Mouse (Mus musculus) adrenal gland, adult 18-20 months (tissue): ENCODE data around the gene Zcchc3. TPM values are rescaled to one million over a fixed set of nuclear protein-coding genes. Genes with fewer than 3 reads are reported as not detected.
A peak's percentile ranks its signal among the peaks of the same experiment; 100 is the strongest.
"Not testable (repeated sequence)": the region's sequence is repeated elsewhere in the genome, so short reads cannot be mapped to it uniquely, and the experiment has no call there.

ENCODE experiments used
- DNase-seq, 2 experiments: peaks; one replicate each; pipeline ENCODE4 v3.0.0; 2021 to 2022; ENCODE audit warnings: low spot score in 2 of 2
- long read RNA-seq, 2 experiments: library from polyadenylated mRNA; stranded (forward); transcript quantifications; one replicate each; pipeline ENCODE4 v2.0.0; 2021
- total RNA-seq, 2 experiments: library from RNA; stranded (reverse); gene quantifications; 1 replicate in 1 of 2; 2 replicates in 1 of 2; pipeline ENCODE4 v1.2.3; 2021

The Zcchc3 gene
- 1 to 10 TPM; 6.8 to 7.8 TPM for total RNA-seq
- long read RNA-seq, experiment 1, transcript Zcchc3-201 (1 exons, 3,073 nt): major isoform, 16 of 16 reads
- long read RNA-seq, experiment 1, partial matches to known transcripts: 0 of 16 reads
- long read RNA-seq, experiment 1, other reads (novel, unspliced or antisense): 0 of 16 reads
- long read RNA-seq, experiment 2, transcript Zcchc3-201 (1 exons, 3,073 nt): major isoform, 11 of 11 reads
- long read RNA-seq, experiment 2, partial matches to known transcripts: 0 of 11 reads
- long read RNA-seq, experiment 2, other reads (novel, unspliced or antisense): 0 of 11 reads

DNA sequence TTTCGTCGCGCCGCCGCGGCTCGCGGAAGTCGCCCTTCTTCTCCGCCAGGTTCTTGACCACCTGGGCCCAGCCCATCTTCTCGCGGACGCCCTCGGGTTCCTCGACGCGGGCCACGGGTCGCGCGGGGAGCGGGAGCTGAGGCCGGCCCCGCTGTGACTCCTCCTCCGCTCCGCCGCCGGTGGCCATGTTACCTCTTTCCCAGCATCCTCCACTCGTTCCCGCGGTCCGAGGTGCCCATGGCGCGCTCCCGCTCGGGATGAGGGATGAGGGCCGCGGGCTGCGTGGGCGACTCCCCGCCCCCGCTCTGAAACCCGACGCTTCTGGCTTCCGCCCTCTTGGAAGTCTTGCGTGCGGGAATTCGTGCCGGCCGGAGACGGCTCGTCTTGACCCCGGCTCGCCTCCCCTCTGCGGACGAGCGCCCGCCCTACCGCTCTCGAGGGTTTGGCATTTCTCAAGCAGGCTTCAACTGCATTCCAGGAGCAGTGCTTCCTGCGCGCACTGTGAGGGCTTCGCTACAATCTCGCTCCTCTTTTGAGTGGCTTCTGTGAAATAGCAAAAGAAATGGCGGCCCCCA is at the start of gene Zcchc3:
Gene Zcchc3, minus strand, starts transcription at position 437 of the 575 bp plus-strand sequence.
- peak; percentile 79 to 86 for DNase-seq

DNA sequence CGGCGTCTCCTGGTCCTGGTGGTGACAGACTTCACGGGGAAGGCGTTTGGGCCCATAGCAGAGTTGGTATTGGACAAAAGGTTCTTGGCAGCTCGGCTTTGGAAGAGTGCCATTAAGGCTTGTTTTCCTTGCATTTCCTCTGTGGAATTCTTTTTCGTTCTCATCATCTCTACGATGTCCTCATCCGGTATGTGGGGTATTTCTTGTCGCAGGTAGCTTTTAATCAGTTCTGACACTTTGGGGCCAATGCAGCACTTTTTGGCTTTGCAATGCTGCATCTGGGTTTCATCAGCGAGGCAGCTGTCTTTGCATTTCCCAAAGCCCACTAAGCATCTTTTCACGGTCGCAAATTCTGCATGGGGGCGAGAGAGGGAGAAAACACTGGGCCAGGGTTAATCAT is 44.4 kb upstream of the Zcchc3 start:
- DNase-seq: no peak

DNA sequence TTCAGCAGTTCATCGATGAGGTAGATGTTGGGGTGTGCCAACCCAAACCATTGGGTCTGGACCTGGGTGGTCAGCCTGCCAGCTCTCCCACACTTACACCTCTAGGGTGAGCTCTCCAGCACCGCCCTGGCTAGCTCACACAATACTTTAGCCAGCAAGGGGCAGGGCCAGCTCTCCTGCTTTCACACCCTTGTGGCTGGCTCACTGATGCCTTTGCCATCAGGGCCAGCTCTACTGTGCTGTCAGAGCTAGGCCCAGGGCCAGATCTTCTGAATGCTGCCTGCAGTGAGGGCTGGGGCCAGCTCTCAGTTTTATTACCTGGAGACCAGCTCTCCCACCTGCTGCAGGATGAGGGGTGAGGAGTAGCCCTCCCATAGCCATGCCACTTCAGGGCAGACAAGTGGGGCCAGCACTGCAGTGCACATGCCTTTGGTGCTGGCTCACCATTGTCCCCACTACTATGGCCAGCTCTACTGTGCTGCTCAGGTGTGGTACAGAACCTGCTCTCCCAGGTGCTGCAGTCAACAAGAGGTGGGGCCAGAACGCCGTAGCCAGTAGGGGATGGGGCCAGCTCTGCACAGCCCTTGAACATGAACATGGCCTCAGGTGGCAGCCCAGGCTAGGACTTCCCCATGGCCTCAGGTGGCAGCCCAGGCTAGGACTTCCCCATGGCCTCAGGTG is 37.4 kb upstream of the Zcchc3 start:
- DNase-seq: no peak

DNA sequence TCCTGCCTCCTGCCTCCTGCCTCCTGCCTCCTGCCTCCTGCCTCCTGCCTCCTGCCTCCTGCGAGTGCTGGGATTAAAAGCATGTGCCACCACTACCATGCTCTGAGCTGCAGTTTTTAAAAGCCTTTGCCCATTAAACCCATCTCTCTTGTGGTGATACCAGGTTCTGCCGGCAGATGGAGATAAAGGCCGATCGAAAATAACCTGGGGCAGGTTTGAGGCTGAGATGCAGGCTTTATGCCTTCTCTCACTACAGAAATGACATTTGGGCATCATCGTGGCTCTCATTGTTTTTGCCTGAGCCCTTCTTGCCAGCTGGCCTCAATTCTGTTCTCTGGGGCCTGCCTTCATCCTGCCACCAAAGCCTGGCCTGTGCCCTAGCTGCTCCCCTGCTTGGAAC is 35.4 kb upstream of the Zcchc3 start:
- peak; percentile 53 to 63 for DNase-seq

DNA sequence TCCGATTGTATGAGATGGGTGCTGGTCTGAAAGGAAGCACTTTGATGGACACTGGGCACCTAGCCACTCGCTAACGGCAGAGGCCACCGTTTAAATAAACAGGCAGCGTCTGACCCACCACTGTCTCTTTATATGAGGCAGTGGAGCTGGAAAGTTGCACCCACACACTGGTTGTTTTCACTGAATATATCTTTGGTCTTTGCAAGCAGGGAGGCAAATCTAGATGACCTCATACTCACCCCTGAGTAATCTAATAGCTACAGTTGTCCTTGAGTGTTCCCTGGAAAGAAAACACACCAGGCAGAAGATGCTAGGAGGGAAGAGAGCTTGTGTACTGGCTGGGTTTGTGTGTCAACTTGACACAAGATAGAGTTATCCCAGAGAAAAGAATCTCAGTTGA is 32.6 kb upstream of the Zcchc3 start:
- DNase-seq: no peak

DNA sequence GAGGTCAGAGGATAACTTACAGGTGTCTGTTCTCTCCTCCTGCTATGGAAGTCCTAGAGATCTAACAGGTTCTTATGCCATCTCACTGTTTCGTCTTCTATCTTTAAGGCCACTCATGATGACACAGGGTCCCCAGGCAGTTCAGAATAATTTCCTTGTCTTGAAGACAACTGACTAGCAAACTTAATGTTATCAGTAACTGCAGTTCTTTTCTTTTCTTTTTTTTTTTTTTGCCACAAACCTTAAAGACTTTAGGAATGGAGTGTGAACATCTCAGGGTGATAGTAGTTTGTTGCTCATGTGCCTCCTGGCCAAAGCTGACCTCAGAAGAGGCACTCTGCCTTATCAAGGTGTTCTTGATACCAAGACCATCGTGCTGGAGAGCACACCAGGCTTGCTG is 31.8 kb upstream of the Zcchc3 start:
- no peak for DNase-seq

DNA sequence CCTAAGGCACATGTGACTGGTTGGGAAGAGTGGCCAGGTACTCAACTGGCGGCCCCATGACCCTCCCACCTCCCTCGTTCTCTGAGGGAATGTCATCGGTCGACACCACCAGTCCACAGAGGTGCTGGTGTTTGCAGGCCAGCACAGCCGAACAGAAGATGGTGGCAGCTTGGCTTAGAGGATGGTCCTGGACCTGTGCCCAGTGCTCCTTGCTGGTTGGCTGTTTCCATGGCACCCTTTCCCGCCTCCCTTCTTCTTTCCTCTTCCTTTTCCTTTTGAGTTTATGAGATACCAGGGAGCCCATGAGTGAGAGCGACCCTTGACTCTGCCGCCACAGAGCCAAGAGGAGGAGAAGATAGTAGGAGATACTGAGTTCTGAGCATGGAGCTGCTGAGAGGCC is 28.5 kb upstream of the Zcchc3 start:
- DNase-seq: no peak

DNA sequence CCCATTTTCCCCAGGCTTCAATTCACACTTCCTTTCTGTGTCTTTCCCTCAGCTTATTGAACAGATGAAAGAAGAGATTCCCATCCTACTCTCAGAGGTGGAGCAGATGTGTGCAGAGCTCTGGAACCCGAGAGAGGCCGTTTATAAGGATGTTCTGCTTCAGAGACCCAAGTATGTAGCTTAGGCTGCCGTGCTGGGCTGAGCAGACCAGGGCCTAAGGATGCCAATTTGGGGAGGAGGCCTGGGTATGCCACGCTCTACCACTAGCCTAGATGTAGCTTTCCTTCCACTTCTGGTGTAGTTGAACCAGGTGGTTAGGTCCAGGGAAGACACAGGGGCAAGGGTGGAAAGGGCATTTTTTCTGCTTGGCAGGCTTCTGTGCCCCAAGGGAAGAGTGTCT is 27.5 kb upstream of the Zcchc3 start:
- DNase-seq: no peak

DNA sequence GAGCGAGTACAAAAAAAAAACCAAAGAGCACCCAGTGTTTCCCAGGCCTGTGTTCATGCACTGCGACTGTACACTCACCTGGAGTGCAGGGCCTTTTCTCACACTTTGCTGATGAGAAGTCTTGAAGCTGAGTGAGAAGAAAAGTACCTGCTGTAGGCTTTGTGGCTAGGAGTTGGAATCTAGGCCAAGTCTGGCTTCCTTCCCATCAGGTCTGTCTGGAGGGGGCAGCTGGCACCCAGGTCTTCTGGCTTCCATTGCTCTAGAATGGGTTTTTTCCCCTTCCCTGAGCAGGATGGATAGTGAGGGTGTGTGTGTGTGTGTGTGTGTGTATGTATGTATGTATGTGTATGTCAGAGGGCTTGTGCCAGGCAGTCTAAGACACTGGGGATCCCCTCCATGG is 25.0 kb upstream of the Zcchc3 start:
- no peak for DNase-seq

DNA sequence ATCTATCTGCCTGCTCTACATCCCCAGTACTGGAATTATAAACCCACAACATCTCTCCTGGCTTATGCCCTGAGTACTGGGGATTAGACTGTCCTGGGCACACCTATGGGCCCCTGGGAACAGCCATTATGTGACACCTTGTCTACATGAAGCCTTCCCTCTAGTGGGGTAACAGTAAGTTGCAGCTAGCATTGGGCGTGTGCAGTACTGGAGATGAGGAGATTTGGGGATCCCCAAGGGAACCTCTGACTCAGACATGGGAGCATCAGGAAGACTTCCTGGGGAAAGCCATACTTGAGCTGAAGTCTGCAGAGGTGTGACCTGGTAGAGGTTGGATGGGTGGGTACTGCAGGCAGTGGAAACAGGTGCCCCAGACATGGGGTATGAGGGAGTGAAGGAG is 24.1 kb upstream of the Zcchc3 start:
- no peak for DNase-seq

DNA sequence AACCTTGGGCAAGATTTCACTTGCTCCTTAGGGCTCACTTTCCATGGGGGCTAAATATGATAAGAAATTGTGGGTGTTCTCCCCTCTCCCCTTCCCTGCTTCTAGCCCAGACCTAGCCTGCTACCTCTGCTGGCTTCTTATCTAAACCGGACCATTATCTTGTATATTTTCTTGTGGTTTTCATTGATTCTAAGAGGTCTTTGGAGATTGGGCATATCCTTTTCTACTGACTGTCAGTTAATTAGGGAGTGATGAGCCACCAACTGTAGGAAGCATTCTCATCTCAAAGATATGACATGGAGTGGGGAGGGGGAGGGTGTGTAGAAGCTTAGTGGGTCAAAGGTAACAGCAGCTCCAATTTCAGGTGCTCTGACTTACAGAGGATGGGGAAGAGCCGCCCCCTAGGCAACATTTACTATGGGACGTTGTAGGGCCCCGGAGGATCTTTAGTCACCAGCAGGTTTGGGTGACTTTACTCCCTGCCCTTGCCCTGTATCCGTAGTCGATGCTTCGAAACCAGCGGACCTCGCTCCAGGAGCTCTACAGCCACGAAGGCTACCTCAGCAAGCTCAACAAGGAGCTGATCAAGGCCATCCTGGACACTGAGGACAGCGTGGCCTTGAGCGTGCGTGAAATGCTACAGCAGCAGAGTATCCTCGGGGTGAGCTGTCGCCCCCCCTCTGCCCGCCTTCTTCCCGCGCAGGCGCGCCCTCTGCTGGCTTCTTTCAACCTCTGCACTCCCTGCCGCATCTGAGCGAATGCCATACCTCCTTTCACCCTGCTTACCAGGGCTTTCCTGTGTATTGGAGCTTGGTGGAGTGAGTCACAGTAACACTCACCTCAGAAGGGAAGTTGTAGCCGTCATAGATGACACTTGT is 22.4 kb upstream of the Zcchc3 start:
- peak; percentile 87 to 89 for DNase-seq

DNA sequence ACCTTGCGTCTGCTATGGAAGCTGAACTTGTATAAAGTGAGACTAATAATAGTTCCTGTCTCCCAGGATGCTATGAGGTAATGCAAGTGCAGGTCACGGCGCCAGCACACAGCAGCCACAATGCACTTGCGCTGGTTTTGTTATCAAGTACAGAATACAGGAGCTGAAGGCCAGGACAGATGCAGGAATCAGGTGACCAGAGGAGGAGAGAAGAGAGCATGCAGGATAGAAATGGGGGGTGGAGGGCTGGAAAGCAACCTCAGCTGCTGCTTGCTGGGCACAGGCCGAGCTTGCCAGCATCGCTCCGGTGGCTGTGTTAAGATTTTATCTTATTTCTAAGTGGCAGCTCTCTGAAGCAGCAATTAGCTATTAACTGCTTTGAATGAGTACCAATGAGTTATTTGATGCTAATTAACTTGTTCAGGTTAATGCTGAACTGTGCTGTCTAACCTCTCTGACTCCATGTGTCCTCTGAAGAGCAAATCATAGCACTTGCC is 21.6 kb upstream of the Zcchc3 start:
- DNase-seq: no peak

DNA sequence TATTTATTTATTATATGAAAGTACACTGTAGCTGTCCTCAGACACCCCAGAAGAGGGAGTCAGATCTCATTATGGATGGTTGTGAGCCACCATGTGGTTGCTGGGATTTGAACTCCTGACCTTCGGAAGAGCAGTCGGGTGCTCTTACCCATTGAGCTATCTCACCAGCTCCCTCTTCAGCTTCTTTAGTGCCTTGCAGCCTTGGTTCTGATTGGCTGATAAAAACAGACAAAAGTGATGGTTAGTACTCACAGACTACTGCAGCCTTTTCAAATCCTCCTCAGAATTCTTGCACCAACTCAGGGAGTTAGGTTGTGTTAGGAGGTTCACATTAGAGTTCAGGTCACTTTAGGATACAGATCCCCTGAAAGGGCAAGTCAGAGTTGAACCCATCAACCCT is 13.7 kb upstream of the Zcchc3 start:
- DNase-seq: not testable (repeated sequence)

DNA sequence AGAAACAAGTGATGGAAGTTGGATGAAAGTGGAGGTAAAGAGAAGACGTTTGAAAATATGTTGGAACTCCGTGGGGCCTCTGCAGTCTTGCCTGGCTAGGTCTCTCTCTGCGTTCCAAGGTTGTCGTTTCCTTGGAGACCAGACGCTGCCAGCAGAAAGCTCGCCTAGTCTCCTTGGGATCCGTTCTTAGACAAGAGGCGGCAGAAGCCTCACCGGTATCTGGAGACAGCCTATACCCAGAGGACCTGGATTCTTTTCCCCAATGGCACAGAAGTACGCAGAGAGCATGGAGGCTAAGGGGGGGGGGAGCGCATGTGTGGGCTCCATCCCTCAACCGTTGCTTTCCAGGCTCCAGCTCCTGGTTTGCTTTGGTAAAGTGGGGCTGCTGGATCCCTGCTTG is 12.7 kb upstream of the Zcchc3 start:
- no peak for DNase-seq

DNA sequence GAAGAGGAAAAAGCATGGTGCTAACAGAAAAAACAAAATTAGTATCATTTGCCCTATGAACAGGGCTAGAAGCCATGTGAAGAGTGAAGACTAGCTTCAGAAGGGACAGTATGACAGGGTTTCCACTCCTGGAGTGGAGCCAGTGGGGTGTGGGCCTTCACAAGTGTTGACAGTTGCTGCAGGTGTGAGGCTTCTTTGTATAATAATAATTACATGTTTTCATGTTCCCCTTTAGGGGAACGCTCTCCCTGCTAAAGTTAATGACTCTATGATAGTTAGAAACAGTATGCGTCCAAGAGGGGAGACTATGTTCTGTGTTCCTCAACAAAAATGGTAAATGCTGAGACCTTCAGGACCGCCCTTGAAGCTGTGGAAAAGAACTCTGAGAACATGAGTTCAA is 959 bp upstream of the Zcchc3 start:
- DNase-seq: no peak

DNA sequence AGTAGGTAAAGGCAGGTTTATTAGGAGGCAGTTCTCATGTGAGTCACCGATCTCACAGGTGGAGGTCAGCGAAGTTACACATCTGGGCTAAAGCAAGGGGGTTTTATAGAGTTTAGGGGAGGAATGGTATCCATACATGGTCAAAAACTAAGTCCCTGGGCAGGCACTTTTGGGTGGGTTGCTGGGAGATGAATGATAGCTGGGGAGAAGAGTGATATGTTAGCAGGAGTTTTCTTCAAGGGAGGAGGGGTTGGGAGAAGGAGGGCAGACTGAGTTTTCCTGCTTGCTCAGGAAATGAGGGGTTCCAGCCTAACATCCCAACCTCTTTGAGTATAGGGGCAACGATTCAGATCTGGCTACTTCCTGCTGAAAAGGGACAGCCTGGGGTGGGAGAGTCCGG is 460 bp upstream of the Zcchc3 start, which contains the start of gene 6820408C15Rik:
Gene 6820408C15Rik, plus strand, starts transcription at position 301 of the 400 bp plus-strand sequence.
- DNase-seq: no peak

DNA sequence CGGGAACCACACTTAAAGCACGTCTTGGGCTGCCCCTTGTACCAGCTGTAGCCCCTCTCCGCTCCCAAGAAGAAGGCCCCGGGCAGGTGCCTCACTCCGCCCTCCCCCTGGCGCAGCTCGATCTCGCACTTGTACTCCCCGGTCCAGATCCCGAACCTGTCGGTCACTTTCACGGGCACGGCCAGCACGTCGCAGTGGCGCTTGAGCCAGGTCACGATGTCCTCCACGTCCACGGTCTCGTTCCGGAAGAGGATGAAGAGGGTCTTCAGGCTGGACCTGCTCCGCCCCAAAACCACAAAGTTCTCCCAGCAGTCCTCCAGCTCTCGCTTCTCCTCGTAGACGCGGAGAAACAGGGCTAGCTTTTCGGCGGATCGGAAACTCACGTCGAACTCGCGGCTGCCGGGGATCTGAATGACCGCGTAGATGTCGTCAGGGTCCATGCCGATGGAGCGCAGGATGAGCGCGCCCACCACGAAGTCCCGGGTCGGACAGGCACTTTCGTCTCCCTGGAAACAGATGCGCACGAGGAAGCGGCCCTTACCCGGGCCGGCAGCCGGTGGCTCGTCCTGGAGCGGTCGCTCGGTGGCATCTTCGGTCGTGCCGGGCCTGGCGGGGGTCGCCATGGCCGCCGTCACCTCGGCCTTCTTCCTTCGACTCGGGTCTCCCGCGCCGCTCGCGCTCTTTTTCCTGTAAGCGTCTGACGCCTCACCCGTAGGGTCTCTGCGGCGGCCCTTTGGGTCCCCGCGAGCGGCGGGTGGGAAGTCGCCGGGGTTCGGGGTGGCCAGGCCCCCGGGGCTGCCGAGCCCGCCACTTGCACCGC is 852 bp downstream of the Zcchc3 start:
- DNase-seq: peak in 1 of 2 experiments; percentile 45

DNA sequence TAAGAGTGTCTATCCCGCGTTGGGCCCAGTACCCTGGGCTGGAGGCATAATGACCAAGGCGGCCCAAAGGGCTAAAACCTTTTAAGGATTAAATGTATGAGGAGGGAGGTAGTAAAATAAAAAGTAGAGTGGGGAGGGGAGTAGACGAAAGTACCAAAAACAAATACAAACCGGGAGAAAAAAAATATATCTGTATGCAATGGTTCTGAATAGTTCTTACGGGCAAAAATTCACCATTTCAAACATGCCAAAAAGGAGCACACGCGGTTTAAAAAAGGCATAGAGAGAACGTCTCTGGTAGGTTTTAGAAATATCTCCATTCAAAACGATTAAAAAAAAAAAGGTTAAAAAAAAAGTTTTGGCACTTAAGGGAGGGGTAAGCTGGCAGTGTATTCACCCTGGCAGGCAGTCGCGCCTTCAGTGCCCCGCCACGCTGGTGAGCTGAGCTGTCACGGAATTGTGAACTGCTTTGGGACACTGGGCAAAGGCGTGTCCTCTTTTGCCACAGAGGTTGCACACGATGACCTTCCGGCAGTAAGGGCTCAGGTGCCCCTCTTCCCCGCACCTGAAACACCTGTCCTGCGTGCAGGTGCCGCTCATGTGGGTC is 1.6 kb downstream of the Zcchc3 start:
- DNase-seq: no peak

DNA sequence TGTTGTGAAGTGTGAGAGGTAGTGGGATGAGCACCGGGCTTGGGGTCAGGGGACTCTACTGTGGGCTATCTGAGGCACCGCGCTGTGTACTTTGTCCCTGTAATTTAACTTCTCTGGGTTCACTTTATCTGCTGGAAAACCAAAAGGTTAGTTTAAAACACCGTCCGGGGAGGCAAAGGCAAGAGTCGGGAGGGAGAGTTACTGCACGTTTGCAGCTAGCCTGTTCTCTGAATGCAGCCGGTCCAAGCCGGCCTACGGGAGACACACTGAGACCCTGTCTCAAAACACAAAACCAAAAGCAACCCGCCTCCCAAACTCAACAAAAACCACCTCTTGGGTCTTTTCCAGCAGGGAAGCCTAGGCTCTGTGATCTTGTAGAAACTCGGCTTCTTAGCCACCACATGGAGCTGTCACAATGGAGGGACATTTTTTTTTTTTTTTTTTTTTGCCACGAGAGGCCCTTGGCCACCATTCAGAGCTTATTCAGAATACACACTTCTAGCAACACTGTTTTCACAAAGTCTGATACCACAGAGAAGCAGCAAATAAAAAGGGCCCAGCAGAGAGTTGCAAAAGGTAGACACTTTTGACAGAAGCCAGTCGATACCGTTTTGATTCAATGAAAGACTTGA is 2.2 kb downstream of the Zcchc3 start:
- DNase-seq: no peak
